Mouse (Mus musculus) adrenal gland (tissue): ENCODE data around the gene Smyd1.

ENCODE experiments used
- intact Hi-C: fragments of 180-260 bp; cut with DNase I; formaldehyde crosslinking; loops from one replicate; pipeline ENCODE4 v1.15.1; 2025

The Smyd1 gene

DNA sequence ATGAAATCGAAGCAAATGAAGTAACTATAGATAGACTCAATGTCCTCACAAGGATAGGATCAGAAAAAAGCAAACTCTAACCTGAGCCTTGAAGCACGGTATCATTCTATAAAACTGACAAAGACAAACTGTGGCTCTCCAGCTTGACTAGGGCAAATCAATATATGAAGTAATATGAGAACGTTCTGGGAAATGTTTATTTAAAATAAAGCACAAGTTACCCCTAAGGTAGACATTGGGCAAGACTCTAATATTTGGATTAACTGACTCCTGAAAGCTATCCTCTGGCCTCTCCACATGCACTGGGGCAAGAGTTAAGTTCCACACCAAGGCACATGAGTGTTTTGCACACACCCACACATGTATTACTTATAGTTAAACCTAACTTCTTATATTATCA, 61.0 kb downstream of the Smyd1 start:
- intact Hi-C loops: no loop called here

DNA sequence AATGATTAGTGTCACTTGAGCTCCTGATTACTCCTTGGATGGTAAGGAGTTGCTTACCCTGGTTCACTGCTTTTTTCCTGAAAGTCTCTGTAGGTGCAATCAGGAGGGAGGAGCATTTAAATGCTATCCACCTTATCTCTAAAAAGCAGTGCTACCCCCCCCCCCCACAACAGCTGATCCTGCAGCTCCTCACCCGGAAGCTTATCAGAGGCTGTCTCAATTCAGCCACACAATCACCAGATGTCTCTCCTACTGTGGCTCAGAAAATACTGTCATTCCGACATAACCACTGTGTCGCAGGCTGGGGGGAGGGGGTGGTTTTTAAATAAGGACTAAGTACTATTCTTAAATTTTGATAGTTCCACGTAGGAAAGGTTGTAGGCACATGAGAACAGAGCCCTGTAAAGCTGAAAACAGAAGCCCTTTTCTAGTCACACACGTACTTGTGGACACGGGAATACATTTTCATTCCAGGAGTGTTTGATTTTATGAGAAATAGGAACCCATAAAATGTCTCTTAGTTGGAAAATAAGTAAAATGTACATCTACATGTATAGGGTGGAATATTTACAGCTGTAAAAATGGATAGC, 61.9 kb downstream of the Smyd1 start:
- intact Hi-C loops: no loop called here

DNA sequence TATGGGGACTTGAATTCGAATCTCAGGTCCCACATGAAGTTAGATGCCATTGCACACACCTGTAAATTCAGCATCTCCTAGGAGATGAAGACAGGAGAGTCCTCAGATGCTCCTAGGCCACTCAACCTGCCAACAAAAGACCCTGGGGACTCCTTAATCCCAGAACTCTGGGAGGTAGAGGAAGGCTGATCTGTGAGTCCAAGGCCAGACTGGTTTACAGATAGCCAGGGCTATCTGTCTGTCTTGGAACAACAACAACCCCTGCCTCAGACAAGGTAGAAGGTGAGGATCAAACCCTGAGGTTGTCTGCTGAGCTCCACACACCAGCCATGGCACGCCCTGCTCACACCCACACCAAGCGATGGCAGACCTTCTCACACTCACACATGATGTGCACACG, 62.9 kb downstream of the Smyd1 start:
- intact Hi-C loops: no loop called here

DNA sequence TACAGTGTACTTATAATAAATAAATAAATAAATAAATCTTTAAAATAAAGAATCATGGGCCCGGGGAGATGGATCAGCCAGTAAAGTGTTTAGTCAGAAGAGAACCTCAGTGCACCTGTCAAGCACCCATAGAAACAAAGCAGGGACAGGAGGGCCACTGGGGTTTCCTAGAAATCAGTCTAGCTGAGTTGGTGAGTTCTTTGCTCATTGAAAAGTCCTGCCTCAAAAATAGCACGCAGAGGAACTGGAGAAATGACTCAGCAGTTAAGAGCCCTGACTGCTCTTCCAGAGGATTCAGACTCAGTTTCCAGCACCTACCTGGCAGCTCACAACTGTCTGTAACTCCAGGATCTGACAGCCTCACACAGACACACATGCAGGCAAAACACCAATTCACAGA, 63.5 kb downstream of the Smyd1 start:
- intact Hi-C loops: no loop called here

DNA sequence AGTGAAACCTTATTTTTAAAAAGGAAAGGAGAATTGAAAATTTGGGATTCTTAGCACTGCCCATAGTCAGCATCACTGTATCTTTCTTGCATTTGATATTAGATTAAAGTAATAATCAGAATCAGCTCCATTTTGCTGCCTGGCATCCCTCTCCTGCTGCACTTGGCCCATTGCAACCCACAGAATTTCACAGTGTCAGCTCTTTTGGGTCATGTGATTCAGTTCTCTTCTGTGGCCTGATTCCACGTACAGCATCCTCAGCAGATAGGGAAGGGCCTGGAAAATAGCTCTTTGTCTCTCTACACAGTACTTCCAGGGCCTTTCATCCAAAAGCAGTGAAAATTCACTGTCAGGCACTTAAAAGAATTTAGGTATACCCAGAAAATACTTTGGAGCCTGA, 64.7 kb downstream of the Smyd1 start:
- intact Hi-C loops: no loop called here

DNA sequence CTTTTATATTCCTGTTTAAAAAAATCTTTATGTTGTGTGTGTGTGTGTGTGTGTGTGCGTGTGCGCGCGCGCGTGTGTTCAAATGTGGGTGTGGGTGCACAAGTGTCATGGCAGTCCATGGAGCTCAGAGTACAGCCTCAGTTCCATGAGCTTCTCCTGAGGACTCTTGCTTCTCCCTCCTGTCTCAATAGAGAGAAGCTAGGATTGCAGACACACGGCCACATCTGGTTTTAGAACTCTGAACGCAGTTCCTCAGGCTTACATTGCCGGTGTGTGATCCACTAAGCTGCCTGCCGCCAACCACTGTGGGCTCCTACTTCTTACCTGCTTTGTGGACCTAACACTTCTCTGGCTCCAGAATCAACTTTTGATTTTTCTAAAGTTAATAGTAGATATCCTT, 65.9 kb downstream of the Smyd1 start:
- intact Hi-C loops: no loop called here

DNA sequence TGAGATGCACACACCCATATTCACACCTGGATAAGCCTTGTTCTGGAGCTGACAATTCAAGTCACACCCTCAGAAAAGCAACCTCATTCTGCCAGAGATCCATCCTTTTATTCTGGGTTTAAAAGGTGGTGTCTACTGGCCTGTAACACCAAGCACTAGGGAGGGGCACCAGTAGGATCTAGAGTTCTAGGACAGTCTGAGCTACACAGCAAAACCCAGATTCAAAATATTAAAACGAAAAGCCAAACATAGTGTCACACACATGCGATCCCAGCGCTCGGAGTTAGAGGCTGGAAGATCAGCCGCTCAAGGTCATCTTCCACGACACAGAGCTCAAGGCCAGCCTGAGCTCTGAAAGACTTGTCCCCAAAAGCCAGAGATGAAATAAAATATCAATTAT, 67.6 kb downstream of the Smyd1 start:
- intact Hi-C loops: no loop called here

DNA sequence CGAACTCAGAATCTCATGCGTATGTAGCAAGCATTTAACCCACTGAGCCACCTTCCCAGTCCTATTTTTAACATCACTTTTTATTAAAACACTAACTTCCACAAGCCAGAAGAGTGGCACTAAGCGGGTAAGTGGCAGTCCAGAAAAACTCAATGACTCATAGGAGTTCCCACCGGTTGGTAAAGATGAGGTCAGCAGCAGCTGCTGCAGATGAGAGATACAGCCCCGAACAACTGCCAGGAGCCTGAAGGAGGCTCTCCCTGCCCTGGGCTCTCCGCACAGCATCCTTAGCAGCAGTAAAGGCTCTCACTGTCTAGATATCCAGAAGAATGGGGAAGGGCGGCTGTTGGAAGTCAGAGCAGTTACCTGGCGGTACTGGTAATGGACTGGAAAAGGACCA, 71.1 kb downstream of the Smyd1 start:
- intact Hi-C loops: no loop called here

DNA sequence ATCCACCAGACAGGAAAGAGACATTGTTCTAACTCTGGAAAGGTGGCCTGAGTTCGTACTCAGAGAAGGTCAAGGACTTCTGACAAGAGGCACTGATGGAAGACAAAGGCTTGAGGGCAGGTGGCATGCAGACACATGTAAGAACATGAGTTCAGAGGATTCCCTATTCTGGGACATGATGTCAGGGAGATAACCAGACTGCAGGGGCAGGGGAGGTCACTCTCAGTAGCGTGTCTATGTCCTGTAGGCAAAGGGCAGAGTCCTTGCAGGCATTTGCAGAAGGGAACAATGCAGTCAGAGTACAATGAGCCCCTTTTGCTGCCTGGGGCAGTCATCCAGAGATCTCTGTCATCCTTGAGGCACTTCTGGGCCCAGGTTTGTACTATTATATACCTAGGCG, 72.4 kb downstream of the Smyd1 start:
- intact Hi-C loops: no loop called here

DNA sequence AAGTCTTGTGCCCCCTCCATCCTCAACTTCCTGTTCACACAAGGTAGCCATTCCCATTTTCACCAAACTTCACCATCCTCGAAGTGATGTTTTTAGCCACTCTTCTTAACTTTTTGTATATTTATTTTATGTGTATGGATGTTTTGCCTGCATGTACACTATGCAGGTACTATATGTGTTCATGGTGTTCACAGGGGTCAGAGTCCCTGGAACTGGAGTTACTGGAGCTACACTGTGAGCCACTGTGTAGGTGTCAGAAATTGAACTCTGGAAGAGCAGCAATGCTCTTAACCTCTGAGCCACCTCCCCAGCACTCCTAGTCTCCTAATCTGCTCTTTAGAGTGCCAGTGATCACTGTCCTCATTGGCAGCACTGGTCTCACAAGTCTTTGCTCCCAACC, 73.6 kb downstream of the Smyd1 start:
- intact Hi-C loops: no loop called here

DNA sequence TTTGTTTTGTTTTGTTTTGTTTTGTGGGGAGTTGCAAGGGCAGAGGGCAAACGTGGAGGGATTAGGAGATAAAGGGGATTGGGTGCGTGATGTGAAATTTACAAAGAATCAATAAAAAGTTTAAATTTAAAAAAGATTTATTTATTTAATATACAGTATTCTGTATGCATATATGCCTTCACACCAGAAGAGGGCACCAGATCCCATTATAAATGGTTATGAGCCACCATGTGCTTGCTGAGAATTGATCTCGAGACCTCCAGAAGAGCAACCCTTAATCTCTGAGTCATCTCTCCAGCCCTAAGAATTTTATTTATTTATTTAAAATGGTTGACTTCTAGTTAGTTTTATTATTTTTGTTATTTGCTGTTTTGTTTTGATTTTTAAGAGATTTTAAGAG, 78.8 kb downstream of the Smyd1 start:
- intact Hi-C loops: no loop called here

DNA sequence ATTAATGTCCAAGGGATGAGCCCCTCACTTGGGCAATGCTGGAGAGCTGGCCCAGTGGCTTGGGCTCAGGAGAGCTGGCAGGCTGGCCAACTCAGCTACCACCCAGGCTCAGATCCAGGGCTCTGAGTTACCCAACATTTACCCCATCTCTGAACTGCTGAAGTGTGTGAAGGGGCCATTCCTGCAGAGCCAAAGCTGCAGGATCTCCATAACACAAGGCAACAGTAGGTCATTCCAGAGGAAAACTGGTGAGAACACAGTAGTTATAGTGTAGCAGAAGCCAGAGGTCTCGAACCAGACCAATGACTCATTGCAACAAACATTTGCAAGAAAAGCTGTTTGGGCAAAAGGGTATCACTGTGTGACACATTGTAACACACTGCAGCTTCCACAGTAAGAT, 79.2 kb downstream of the Smyd1 start:
- intact Hi-C loops: no loop called here

DNA sequence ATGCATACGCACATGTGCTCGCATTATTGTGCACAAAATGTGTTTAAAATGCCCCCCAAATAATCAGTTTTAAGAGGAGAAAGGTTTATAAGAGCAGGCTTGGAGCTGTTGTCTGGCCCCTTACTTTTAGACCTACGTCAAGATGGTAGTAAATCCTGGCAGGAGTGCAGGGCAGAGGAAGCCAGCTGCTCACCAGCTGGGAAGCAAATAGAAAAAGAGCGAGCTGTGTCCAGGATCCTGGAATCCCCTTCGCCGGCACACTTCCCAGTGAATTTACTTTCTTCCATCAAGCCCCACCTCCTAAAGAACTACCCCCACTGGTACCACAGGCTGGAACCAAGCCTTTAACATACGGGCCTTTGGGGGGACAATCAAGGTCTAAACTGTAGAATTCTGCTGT, 81.2 kb downstream of the Smyd1 start:
- intact Hi-C loops: no loop called here

DNA sequence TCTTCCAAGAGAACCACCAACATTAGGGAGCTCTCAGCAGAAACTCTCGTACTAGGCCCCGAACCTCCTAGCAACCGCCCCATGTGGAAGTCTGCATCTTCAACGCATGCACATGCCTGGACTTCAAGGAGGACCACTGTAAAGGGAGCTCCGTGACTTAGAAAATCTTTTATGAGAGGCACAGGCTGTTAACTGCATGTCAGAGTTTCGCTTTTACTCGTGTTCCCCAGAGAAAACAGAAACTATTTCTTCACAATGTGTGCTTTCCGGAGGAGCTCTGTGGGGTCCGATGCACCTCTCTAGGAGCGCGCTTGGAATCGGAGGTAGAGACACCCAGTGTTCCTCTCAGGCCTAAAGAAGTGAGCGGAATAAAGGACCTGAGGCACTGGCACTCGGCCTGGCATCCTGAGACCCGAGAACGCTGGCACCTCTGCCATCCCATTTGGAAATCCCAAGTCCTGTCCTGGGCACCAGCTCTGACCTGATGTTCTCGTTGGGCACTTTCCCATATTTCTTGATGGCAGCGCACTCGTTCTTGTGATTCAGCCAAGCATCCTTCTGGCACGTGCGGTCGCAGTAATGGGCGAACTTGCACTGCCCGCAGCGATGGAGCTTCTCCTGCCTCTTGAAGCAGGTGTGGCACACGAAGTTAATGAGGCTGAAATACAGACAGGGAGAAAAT, 82.8 kb downstream of the Smyd1 start:
- intact Hi-C loops: no loop called here

DNA sequence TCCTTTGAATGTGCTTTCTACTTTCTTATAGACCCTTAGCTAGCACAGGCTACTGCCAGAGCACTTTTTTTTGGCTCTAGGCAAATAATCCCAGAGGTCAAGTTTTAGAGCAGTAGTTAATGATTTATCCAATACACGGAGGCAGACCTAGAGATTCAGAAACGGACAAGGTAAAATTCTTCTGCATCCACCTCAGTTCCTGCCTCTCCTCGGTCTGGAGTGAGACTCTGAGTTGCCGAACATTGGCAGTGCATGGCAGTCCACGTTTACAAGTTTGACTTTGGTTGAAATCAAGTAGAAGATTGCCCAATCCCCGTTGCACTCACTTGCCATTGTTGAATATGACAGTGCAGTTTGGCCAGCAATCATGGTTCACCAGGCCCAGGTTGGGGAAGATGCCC, 85.0 kb downstream of the Smyd1 start:
- intact Hi-C loops: no loop called here

DNA sequence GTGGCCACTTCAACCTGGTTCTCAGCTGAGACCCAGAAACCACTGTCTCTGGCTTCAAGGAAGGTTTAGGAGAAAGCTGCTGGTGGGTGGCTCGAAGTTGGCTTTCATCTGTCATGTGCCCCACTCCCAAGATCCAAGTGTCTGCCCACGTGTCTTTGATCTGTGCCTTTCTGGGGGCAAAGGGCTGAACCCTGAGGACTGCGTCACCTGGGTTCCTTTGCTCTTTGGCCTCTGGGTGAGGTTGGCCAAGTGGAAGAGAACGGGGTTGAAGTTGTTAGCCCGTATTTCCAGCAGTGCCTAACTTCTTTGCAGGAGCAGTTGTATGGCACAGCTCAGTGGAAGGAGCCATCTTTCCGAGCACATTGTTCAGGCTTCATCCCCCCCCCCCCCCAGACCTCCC, 85.5 kb downstream of the Smyd1 start:
- intact Hi-C loops: no loop called here

DNA sequence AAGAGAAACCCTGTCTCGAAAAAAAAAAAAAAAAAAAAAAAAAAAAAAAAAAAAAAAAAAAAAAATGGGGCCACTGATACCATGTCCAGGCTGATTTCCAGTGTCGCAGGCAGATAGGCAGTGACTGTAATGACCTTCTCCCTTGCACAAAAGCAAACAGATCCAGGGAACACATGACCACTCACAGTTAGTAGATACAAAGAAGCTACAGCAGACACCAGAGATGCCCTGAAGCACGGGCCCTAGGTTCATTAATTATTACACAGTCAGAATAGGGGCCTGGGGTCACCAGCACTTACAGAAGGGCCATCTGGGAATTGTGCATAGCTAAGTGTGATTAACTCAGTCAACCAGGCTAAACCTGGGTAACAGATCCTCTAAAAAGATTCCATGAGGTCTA, 86.1 kb downstream of the Smyd1 start:
- intact Hi-C loops: no loop called here

DNA sequence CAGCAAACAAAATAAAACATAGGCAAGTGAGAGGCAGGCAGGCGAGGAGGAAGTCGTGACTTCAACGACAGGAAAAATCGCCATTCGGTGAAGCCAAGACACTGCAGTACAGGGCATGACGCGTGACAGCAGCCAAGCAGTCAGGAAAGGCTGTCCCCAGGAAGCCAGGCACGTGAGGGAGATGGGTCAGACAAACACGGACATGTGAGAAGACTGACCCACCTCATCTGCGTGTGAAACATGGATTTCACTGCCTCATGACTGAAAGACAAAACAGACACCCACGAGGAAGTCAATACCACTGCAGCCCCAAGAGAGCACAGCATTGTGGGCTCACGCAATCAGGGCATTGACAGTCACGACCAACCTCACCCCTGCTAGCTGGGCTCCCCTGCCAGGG, 86.9 kb downstream of the Smyd1 start:
- intact Hi-C loops: no loop called here

DNA sequence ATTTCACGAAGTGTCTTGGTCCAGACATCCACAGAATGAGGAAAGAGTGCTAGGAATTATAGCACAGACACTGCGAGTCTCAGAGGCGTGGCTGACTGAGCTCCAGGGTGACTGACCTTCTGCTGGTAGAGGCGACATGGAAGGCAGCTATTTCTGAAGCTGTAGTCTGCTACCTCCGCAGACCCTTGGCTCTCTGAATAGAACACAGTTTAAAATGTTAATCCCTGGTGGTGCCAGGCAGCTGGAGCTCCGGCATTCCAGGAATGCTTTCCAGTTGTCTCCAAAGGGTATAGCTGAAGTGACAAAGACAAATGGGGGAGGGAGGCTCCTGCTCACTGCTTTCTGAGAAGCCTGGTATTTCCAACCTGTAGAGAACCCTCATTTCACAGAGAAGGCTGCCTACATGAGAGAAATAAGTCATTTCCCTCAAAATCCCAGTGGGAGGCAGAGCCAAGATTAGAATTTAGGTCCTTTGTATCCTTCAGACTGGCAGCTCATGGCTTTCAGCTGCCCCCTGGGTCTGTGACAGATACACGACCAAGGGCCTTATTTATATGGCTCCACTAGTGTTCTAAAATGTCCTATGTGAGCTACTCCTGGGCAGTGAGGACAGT, 94.8 kb downstream of the Smyd1 start:
- intact Hi-C loops: no loop called here

DNA sequence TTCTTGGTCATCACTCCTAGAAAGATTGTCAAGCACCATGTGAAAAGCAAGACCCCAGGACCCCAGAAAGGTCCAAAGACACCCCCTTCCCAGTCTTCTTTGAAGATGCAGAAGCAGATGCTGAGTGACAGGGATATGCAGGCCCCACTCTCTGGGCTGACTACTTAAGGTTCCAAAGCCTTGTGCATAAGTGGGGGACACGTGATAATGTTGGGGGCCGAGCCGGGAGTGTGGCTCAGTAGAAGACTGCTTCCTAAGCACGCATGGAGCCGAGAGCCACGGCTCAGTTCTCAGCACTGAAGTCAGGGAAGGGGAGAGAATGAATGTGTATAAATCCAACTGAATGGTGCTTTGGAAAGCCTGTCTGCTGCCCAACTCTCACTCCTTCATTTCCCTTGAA, 95.5 kb downstream of the Smyd1 start:
- intact Hi-C loops: no loop called here

DNA sequence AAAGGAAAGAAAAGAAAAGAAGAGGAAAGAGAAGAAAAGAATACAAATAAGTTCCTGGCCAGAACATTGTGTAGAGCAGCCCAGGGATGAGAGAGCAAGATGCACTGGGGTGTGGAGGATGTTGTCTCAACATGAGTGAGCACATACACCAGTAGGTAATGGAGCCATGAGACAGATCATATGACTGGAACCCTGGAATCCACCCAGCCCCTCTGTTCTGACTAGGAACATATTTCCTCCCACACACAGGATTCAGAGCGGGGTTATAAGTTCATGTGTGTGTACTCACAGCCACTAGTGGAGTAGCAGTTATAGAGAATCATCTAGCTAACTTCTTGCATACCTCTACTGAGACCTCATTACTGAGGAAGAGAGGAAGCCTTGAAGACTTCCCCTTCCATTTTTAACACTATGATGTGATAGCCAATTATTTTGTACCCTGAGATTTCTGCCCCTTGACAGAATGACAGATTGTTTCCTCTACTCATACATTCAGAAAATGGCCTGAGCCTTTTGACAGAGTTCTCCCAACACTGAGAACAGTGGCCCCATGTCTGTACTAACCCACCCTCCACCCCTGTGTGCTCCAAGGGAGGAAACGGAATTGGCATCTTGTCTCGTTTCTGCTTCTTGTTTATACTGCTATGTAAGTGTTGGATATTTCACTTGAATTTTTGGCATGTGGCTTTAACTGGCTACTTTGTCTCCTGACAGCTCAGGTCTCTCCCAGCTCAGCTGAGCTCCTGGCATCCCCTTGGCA, 97.7 kb downstream of the Smyd1 start:
- intact Hi-C loops: no loop called here

DNA sequence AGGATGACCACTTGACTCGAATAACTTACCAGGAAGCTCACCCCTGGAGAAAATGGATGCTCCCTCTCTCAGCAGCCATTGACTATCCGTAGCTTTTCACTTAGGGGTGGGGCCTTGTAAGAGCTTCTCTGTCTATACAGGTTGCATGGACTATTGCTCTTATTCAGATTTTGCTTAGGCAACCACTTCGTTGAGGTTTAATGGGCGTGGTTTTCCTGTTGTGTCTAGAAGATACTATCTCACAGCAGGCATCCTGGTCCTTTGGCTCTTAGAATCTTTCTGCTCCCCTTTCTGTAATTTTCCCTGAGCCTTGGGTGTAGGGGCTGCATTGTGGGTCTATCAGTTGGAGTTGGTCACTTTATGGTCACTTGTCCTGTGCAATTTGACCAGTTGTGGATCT, 100.5 kb downstream of the Smyd1 start:
- intact Hi-C loops: no loop called here

DNA sequence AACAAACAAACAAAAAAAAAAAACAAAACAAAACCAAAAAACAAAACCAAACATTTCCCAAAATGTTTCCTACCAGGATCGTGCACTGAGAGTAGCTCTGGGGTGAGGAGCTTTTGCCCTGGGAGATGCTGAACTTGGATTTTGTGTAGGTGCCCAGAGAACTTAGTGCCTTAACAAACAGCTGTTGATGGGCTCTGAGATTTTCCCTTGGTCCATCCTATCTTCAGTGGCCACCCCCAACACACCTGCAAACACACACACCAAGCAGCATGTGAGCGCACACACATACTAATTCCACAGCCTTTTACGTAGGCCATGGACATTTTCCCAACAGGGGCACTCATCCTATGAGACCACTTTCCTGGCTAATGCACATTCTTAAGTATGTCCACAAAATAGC, 109.6 kb downstream of the Smyd1 start:
- intact Hi-C loops: no loop called here
